Mouse (Mus musculus) stomach, postnatal 0 days (tissue): Measurements from ENCODE around the gene Susd1. TPM values are rescaled to one million over a fixed set of nuclear protein-coding genes. Genes with fewer than 3 reads are reported as not detected.

Experiments used
- ATAC-seq: fragments of 200-750 bp; cut with Nextera tagmentation; 2 replicates; pipeline ENCODE4 v1.8.0; 2017; ENCODE audit not compliant: low FRiP score, low TSS enrichment
- DNase-seq: peaks from one replicate; pipeline ENCODE4 v3.0.0-alpha.2; 2016; ENCODE audit warnings: low spot score
- H3K27ac ChIP-seq: fragments of 300-500 bp; sonication (generic); replicated peaks from 2 replicates; pipeline ENCODE4 v1.5.1; 2014; ENCODE audit warnings: mild to moderate bottlenecking, control low read depth
- H3K27me3 ChIP-seq: fragments of 300-500 bp; sonication (generic); 2 replicates; pipeline ENCODE4 v1.6.1; 2014; ENCODE audit warnings: low read length; ENCODE audit not compliant: control insufficient read depth, insufficient read depth
- H3K36me3 ChIP-seq: fragments of 300-500 bp; sonication (generic); 2 replicates; pipeline ENCODE4 v1.6.1; 2014; ENCODE audit warnings: low read length, mixed read lengths; ENCODE audit not compliant: control insufficient read depth, insufficient read depth
- H3K4me1 ChIP-seq: fragments of 300-500 bp; sonication (generic); replicated peaks from 2 replicates; pipeline ENCODE4 v1.6.1; 2014; ENCODE audit warnings: antibody characterized with exemption; ENCODE audit not compliant: control insufficient read depth, insufficient read depth
- H3K4me2 ChIP-seq: fragments of 300-500 bp; sonication (generic); replicated peaks from 2 replicates; pipeline ENCODE4 v1.6.1; 2014; ENCODE audit warnings: low read depth, mild to moderate bottlenecking, control low read depth, moderate library complexity
- H3K4me3 ChIP-seq: fragments of 300-500 bp; sonication (generic); 2 replicates; pipeline ENCODE4 v1.5.1; 2014; ENCODE audit warnings: low read depth, low read length, control low read depth
- H3K9ac ChIP-seq: fragments of 300-500 bp; sonication (generic); 2 replicates; pipeline ENCODE4 v1.6.1; 2014; ENCODE audit warnings: mild to moderate bottlenecking, low read length, control low read depth, mixed read lengths
- H3K9me3 ChIP-seq: fragments of 300-500 bp; sonication (generic); 2 replicates; pipeline ENCODE4 v1.6.1; 2016; ENCODE audit warnings: low read length; ENCODE audit not compliant: control insufficient read depth
- CTCF ChIP-seq: IDR thresholded peaks from 2 replicates; pipeline ENCODE4 v1.5.1; 2016; ENCODE audit warnings: antibody characterized with exemption, low read depth, mild to moderate bottlenecking, moderate library complexity
- EP300 ChIP-seq: optimal IDR thresholded peaks from 2 replicates; pipeline ENCODE3; 2016; ENCODE audit warnings: antibody characterized with exemption
- WGBS: fragments of 180-500 bp; shearing (Covaris S2); extraction: QIAGEN DNeasy Blood & Tissue Kit; methylation state at CpG from one replicate; pipeline ENCODE4 v1.1.7; 2014; 5-methylcytosine and 5-hydroxymethylcytosine counted together
- polyA plus RNA-seq: library from polyadenylated mRNA; unstranded; fragments of >200 nt; fragmentation: Nextera tagmentation; extraction: Ambion mirVana; gene quantifications from 2 replicates; pipeline ENCODE4 v1.2.1, GENCODE M21; 2015

Susd1 gene
- polyA plus RNA-seq, 1 experiment from 2014 or later = 3.2 TPM

DNA sequence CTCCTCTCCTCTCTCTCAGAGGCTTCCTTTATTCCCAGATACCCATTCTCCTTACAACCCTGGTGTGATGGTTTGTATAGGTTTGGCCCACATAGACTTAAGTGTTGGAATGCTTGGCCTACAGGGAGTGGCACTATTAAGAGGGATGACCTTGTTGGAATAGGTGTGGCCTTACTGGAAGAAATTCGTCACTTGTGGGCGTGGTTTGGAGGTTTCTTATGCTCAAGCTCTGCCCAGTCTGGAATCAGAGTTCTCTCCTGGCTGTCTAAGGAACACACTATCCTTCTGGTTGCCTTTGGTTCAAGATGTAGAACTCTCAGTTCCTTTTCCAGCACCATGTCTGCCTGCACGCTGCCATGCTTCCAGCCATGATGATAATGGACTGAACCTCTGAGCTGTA lies 12.5 kb upstream of the Susd1 start:
- 77% methylated on average over 3 of the region's 3 CpGs for WGBS
- Histone ChIP-seq H3K4me1 (no peaks in the 10 kb centered on the region), H3K36me3 (no peaks in the 10 kb centered on the region), H3K4me3 (no peak overlapping the region), H3K4me2 (no peak overlapping the region), H3K9ac (no peak overlapping the region), H3K9me3 (no peaks in the 10 kb centered on the region), H3K27ac (no peak overlapping the region; the same call in 1 of the 2 replicates), H3K27me3 (no peaks in the 10 kb centered on the region)
- no peak for DNase-seq
- TF ChIP-seq CTCF (no peak), EP300 (no peak)
- ATAC-seq = peak; percentile 30; the same call in 1 of the 2 replicates

- 55% methylated on average over 6 of the region's 6 CpGs for WGBS
- ATAC-seq (peak; percentile 19; the same call in 1 of the 2 replicates), DNase-seq (no peak)
- Histone ChIP-seq H3K9me3 (no peaks in the 10 kb centered on the region), H3K27me3 (no peaks in the 10 kb centered on the region), H3K4me3 (no peak overlapping the region), H3K36me3 (no peaks in the 10 kb centered on the region), H3K4me1 (no peaks in the 10 kb centered on the region), H3K27ac (peak overlapping the region; percentile 56; the same call in 1 of the 2 replicates), H3K9ac (no peak overlapping the region), H3K4me2 (no peak overlapping the region)
- TF ChIP-seq EP300 = no peak
- TF ChIP-seq CTCF = no peak
These were observed 11.9 kb upstream of the Susd1 start for GRCm38 (mm10) chr4:59450234-59450854.

DNA sequence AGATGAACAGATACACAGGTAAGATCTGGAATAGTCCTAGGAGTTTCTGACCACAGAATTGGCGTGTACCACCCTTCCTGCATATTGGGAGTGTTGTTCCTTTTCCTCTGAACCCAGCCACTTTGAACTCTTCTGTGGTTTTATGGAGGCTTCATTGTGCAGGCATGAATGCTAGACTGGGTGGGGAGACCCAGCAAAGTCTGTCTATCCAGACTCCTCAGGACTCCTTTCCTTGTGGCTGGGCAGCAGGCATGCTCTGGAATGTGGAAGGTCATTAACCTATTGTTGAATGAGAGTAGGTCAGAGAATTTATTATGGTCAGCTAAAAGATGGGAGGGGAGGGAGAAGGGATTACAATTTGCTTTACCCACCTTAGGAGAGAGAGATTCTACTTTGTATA lies 8.9 kb upstream of the Susd1 start:
- 75% methylated on average over 1 of the region's 1 CpGs for WGBS
- Histone ChIP-seq H3K4me3 (no peak overlapping the region), H3K27ac (no peak overlapping the region), H3K4me1 (no peaks in the 10 kb centered on the region), H3K4me2 (no peak overlapping the region), H3K9me3 (no peaks in the 10 kb centered on the region), H3K36me3 (no peaks in the 10 kb centered on the region), H3K27me3 (no peaks in the 10 kb centered on the region), H3K9ac (no peak overlapping the region)
- no peak for DNase-seq
- TF ChIP-seq EP300 = no peak
- TF ChIP-seq CTCF = no peak
- ATAC-seq = no peak

DNA sequence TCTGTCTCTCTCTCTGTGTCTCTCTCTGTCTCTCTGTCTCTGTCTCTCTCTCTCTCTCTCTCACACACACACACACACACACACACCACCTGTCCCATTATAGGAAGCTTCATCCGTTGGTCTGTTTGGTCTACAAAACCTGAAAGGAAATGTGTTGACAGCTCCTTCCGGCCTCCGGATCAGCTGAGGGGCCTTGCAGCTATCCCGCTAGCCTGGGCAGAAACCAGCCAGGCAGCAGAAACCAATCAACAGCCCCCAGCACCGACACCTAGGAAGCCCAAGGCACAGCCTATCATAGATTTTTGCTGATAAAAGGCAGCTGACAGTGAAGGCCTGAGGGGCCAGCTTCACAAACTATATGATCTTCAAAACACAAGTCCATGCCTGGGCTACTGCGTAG lies 7.1 kb upstream of the Susd1 start:
- H3K27me3 ChIP-seq = no peaks in the 10 kb centered on the region
- no peaks in the 10 kb centered on the region for H3K4me1 ChIP-seq
- no peak for ATAC-seq
- H3K4me3 ChIP-seq = no peak overlapping the region
- WGBS = 54% methylated on average over 6 of the region's 6 CpGs
- no peaks in the 10 kb centered on the region for H3K9me3 ChIP-seq
- no peak overlapping the region for H3K4me2 ChIP-seq
- TF ChIP-seq CTCF (no peak), EP300 (no peak)
- no peak overlapping the region for H3K9ac ChIP-seq
- H3K36me3 ChIP-seq = no peaks in the 10 kb centered on the region
- no peak overlapping the region for H3K27ac ChIP-seq
- no peak for DNase-seq

- Histone ChIP-seq H3K4me1 (no peaks in the 10 kb centered on the region), H3K27ac (no peak overlapping the region), H3K27me3 (no peaks in the 10 kb centered on the region), H3K9ac (no peak overlapping the region), H3K36me3 (no peaks in the 10 kb centered on the region), H3K4me2 (no peak overlapping the region), H3K9me3 (no peaks in the 10 kb centered on the region), H3K4me3 (no peak overlapping the region)
- DNase-seq = no peak
- no peak for ATAC-seq
- TF ChIP-seq EP300 = no peak
- no peak for TF ChIP-seq CTCF
- 75% methylated on average over 3 of the region's 3 CpGs for WGBS
These were observed 6.6 kb upstream of the Susd1 start for GRCm38 (mm10) chr4:59444994-59445393.

GRCm38 (mm10) chr4:59444085-59444484 lies 5.7 kb upstream of the Susd1 start:
- Histone ChIP-seq H3K4me2 (no peak overlapping the region), H3K27me3 (no peaks in the 10 kb centered on the region), H3K36me3 (no peaks in the 10 kb centered on the region), H3K4me1 (no peaks in the 10 kb centered on the region), H3K27ac (no peak overlapping the region), H3K9ac (no peak overlapping the region), H3K9me3 (no peaks in the 10 kb centered on the region), H3K4me3 (no peak overlapping the region)
- DNase-seq = no peak
- TF ChIP-seq EP300 (no peak), CTCF (no peak)
- no peak for ATAC-seq
- WGBS = 67% methylated on average over 4 of the region's 4 CpGs
